Mouse (Mus musculus) midbrain, embryonic 14.5 days (tissue): ENCODE data around the gene Fam110c. TPM values are rescaled to one million over a fixed set of nuclear protein-coding genes. Genes with fewer than 3 reads are reported as not detected.
"Not testable (repeated sequence)": the region's sequence is repeated elsewhere in the genome, so short reads cannot be mapped to it uniquely, and the experiment has no call there.

Experiments
- ATAC-seq: fragments of 200-750 bp; cut with Nextera tagmentation; 2 replicates; pipeline ENCODE4 v1.8.0; 2017; ENCODE audit warnings: moderate number of reproducible peaks, moderate library complexity; ENCODE audit not compliant: low FRiP score, low TSS enrichment
- DNase-seq: peaks from one replicate; pipeline ENCODE4 v3.0.0-alpha.2; 2015
- H3K27ac ChIP-seq: fragments of 300-500 bp; sonication (generic); replicated peaks from 2 replicates; pipeline ENCODE4 v1.5.1; 2014; ENCODE audit warnings: mild to moderate bottlenecking, low read depth, low read length, moderate library complexity
- H3K27me3 ChIP-seq: fragments of 300-500 bp; sonication (generic); 2 replicates; pipeline ENCODE4 v1.6.1; 2014; ENCODE audit warnings: low read length, control low read depth, mixed read lengths; ENCODE audit not compliant: control insufficient read depth, insufficient read depth
- H3K36me3 ChIP-seq: fragments of 300-500 bp; sonication (generic); 2 replicates; pipeline ENCODE4 v1.6.1; 2014; ENCODE audit warnings: low read length, control low read depth; ENCODE audit not compliant: control insufficient read depth, insufficient read depth
- H3K4me1 ChIP-seq: fragments of 300-500 bp; sonication (generic); 2 replicates; pipeline ENCODE4 v1.6.1; 2014; ENCODE audit warnings: mild to moderate bottlenecking, antibody characterized with exemption, low read length, control low read depth; ENCODE audit not compliant: control insufficient read depth, insufficient read depth
- H3K4me2 ChIP-seq: fragments of 300-500 bp; sonication (generic); 2 replicates; pipeline ENCODE4 v1.6.1; 2014; ENCODE audit warnings: mild to moderate bottlenecking, low read length, moderate library complexity
- H3K4me3 ChIP-seq: fragments of 300-500 bp; sonication (generic); replicated peaks from 2 replicates; pipeline ENCODE4 v1.5.1; 2014; ENCODE audit warnings: low read depth, low read length
- H3K9ac ChIP-seq: fragments of 300-500 bp; sonication (generic); replicated peaks from 2 replicates; pipeline ENCODE4 v1.6.1; 2014; ENCODE audit warnings: mild to moderate bottlenecking, low read length, moderate library complexity
- H3K9me3 ChIP-seq: fragments of 300-500 bp; sonication (generic); 2 replicates; pipeline ENCODE4 v1.6.1; 2016; ENCODE audit warnings: low read length, control low read depth, mixed read lengths; ENCODE audit not compliant: control insufficient read depth
- WGBS: fragments of 180-500 bp; shearing (Covaris S2); extraction: QIAGEN DNeasy Blood & Tissue Kit; methylation state at CpG from one replicate; pipeline ENCODE4 v1.1.7; 2014; 5-methylcytosine and 5-hydroxymethylcytosine counted together
- polyA plus RNA-seq: library from polyadenylated mRNA; unstranded; fragments of >200 nt; fragmentation: Nextera tagmentation; extraction: Ambion mirVana; gene quantifications from 2 replicates; pipeline ENCODE4 v1.2.1, GENCODE M21; 2014

Gene Fam110c
- polyA plus RNA-seq: 0.11 TPM in 1 of 2 replicates, not detected in the other

GRCm38 (mm10) chr12:31073412-31074354 is at the start of gene Fam110c:
Gene Fam110c (plus strand): TSS chr12:31073861.
- no peaks in the 10 kb centered on the region for H3K36me3 ChIP-seq
- peaks cover 42% of the 10 kb centered on the region for H3K27me3 ChIP-seq
- peak within 1 kb of the TSS; percentile 93 for H3K4me2 ChIP-seq
- peak; percentile 46; the same call in 1 of the 2 replicates for ATAC-seq
- no peak within 1 kb of the TSS for H3K27ac ChIP-seq
- no peaks in the 10 kb centered on the region for H3K9me3 ChIP-seq
- 2% methylated on average over 50 of the region's 50 CpGs for WGBS
- peak; percentile 53 for DNase-seq
- peak within 1 kb of the TSS; percentile 44 for H3K4me3 ChIP-seq
- peak within 1 kb of the TSS; percentile 49 for H3K9ac ChIP-seq
- H3K4me1 ChIP-seq: peaks cover 11% of the 10 kb centered on the region; the same call in 1 of the 2 replicates

GRCm38 (mm10) chr12:31026423-31026822 is 47.2 kb upstream of the Fam110c start:
- H3K4me2 ChIP-seq: no peak overlapping the region
- 83% methylated on average over 7 of the region's 7 CpGs for WGBS

GRCm38 (mm10) chr12:31052066-31052465 is 21.6 kb upstream of the Fam110c start:
- Histone ChIP-seq H3K9me3 (no peaks in the 10 kb centered on the region), H3K9ac (no peak overlapping the region), H3K36me3 (no peaks in the 10 kb centered on the region), H3K4me2 (no peak overlapping the region), H3K4me3 (no peak overlapping the region), H3K4me1 (no peaks in the 10 kb centered on the region), H3K27ac (no peak overlapping the region), H3K27me3 (no peaks in the 10 kb centered on the region)
- 93% methylated on average over 4 of the region's 4 CpGs for WGBS
- no peak for ATAC-seq
- no peak for DNase-seq

More at GRCm38 (mm10) chr12:31026423-31026822, 47.2 kb upstream of the Fam110c start:
- no peaks in the 10 kb centered on the region for H3K4me1 ChIP-seq
- H3K27me3 ChIP-seq: no peaks in the 10 kb centered on the region
- H3K27ac ChIP-seq: no peak overlapping the region
- no peak overlapping the region for H3K9ac ChIP-seq
- no peak for ATAC-seq
- H3K36me3 ChIP-seq: no peaks in the 10 kb centered on the region
- no peaks in the 10 kb centered on the region for H3K9me3 ChIP-seq
- DNase-seq: no peak
- no peak overlapping the region for H3K4me3 ChIP-seq

- Histone ChIP-seq H3K4me2 (no peak overlapping the region), H3K9ac (no peak overlapping the region), H3K4me1 (no peaks in the 10 kb centered on the region), H3K4me3 (no peak overlapping the region), H3K27ac (no peak overlapping the region), H3K9me3 (no peaks in the 10 kb centered on the region), H3K36me3 (no peaks in the 10 kb centered on the region), H3K27me3 (no peaks in the 10 kb centered on the region)
- 87% methylated on average over 6 of the region's 6 CpGs for WGBS
- no peak for DNase-seq
- ATAC-seq: no peak
Observed at GRCm38 (mm10) chr12:31056291-31056864, 17.3 kb upstream of the Fam110c start.

- no peak for ATAC-seq
Observed at GRCm38 (mm10) chr12:31059393-31059853, 14.2 kb upstream of the Fam110c start.

GRCm38 (mm10) chr12:31060245-31060644 is 13.4 kb upstream of the Fam110c start:
- no peaks in the 10 kb centered on the region for H3K9me3 ChIP-seq
- H3K4me3 ChIP-seq: no peak overlapping the region
- DNase-seq: no peak
- 64% methylated on average over 8 of the region's 8 CpGs for WGBS
- H3K4me1 ChIP-seq: no peaks in the 10 kb centered on the region
- no peak for ATAC-seq
- no peak overlapping the region for H3K9ac ChIP-seq
- no peaks in the 10 kb centered on the region for H3K36me3 ChIP-seq
- H3K27me3 ChIP-seq: no peaks in the 10 kb centered on the region
- no peak overlapping the region for H3K27ac ChIP-seq
- no peak overlapping the region for H3K4me2 ChIP-seq

More at GRCm38 (mm10) chr12:31059393-31059853, 14.2 kb upstream of the Fam110c start:
- Histone ChIP-seq H3K27ac (no peak overlapping the region), H3K27me3 (no peaks in the 10 kb centered on the region), H3K36me3 (no peaks in the 10 kb centered on the region), H3K9me3 (no peaks in the 10 kb centered on the region), H3K4me2 (no peak overlapping the region), H3K9ac (no peak overlapping the region), H3K4me1 (no peaks in the 10 kb centered on the region), H3K4me3 (no peak overlapping the region)
- no peak for DNase-seq
- 65% methylated on average over 8 of the region's 8 CpGs for WGBS

GRCm38 (mm10) chr12:31071222-31071621 is 2.4 kb upstream of the Fam110c start:
- no peak overlapping the region for H3K4me2 ChIP-seq
- ATAC-seq: no peak
- peaks cover 11% of the 10 kb centered on the region; the same call in 1 of the 2 replicates for H3K4me1 ChIP-seq
- H3K36me3 ChIP-seq: no peaks in the 10 kb centered on the region
- no peak overlapping the region for H3K4me3 ChIP-seq
- no peak overlapping the region for H3K9ac ChIP-seq
- no peak for DNase-seq
- 77% methylated on average over 5 of the region's 5 CpGs for WGBS
- H3K27me3 ChIP-seq: peaks cover 36% of the 10 kb centered on the region
- H3K9me3 ChIP-seq: no peaks in the 10 kb centered on the region
- no peak overlapping the region for H3K27ac ChIP-seq

- Histone ChIP-seq H3K4me3 (peak overlapping the region; percentile 44), H3K4me1 (peaks cover 11% of the 10 kb centered on the region; the same call in 1 of the 2 replicates), H3K9ac (peak overlapping the region; percentile 49), H3K4me2 (peak overlapping the region; percentile 93), H3K27me3 (peaks cover 42% of the 10 kb centered on the region)
- H3K36me3 ChIP-seq, H3K27ac ChIP-seq, DNase-seq, H3K9me3 ChIP-seq: not testable (repeated sequence)
- ATAC-seq: peak; percentile 36
- 1% methylated on average over 10 of the region's 18 CpGs for WGBS
Observed at GRCm38 (mm10) chr12:31074355-31074786, 710 bp downstream of the Fam110c start.
